Comparison of ENCODE assay signal across 22 mouse cellular contexts in the genomic region with DNA sequence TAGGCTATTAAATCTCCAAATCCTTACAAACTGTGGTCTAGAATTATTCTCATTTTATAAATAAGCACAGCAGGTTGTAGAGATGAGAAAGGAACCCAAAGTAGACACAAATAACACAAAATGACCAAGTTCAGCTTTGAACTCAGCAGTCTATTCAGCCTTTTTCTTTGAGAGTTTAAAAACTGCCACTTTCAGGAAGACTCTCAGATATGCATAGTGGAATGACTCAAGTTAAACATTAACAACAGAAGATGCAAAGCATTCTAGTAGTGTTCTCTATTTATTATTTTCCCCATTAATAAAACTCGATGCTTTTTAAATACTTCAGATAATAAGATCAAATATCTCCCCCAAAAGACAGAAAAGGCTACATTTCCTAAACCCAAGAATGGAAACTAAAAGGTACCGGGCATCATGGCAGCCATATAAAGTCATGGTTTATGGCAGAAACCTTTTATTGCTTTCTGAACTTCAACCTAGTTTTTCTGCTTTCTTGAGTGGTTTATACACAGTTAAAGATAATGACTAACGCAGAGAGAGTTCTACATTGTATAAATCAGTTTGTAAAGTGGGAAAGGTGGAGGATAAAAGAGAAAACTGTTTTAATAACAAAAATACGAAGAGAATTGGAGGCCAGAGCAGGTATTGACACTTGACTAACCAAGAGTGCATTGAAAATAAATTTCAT.
DNase-seq lines count a peak whose midpoint lies in the region; ATAC-seq and TF ChIP-seq lines count a peak whose summit lies in the region.
"Had no signal": no experiment of that assay in that cellular context is flagged by ENCODE, and none has a peak within 500 bp of the region (broad histone marks: within the 10 kb centered on the region; RNA-seq: fewer than 3 reads in every experiment).

No protein-coding gene starts in this region.

- WGBS in intestine, embryonic 15.5 days, result 56% methylated on average over 4 of the region's 4 CpGs
- WGBS in intestine, postnatal 0 days, result 38% methylated on average over 4 of the region's 4 CpGs
- 81% methylated on average over 4 of the region's 4 CpGs for WGBS in forebrain, embryonic 15.5 days

- no peak overlapping the region for H3K27ac ChIP-seq in intestine, embryonic 15.5 days
- H3K27ac ChIP-seq in intestine, postnatal 0 days (ENCODE audit: low read depth, low read length), result no peak overlapping the region
- no peak overlapping the region for H3K27ac ChIP-seq in forebrain, embryonic 15.5 days (replicated peaks)
- H3K27ac ChIP-seq: embryonic facial prominence, embryonic 13.5 days; embryonic facial prominence, embryonic 15.5 days; forebrain, embryonic 10.5 days; forebrain, embryonic 12.5 days had no signal

- no peak overlapping the region for H3K4me3 ChIP-seq in intestine, embryonic 15.5 days (replicated peaks)
- peak overlapping the region; percentile 14; the same call in 1 of the 2 replicates for H3K4me3 ChIP-seq in intestine, postnatal 0 days (ENCODE audit: low read depth, low read length)
- H3K4me3 ChIP-seq in forebrain, embryonic 15.5 days, result no peak overlapping the region
- H3K4me3 ChIP-seq: embryonic facial prominence, embryonic 13.5 days; embryonic facial prominence, embryonic 15.5 days; erythroblast, embryonic 14.5 days; forebrain, embryonic 10.5 days; forebrain, embryonic 12.5 days had no signal

- H3K4me1 ChIP-seq in intestine, embryonic 15.5 days (replicated peaks), result no peaks in the 10 kb centered on the region
- no peaks in the 10 kb centered on the region for H3K4me1 ChIP-seq in intestine, postnatal 0 days (replicated peaks; ENCODE audit: control insufficient read depth, insufficient read depth, low read length)
- no peaks in the 10 kb centered on the region for H3K4me1 ChIP-seq in forebrain, embryonic 15.5 days
- H3K4me1 ChIP-seq: embryonic facial prominence, embryonic 13.5 days; embryonic facial prominence, embryonic 15.5 days; forebrain, embryonic 12.5 days had no signal

- TF ChIP-seq CTCF in intestine, postnatal 0 days (IDR thresholded peaks at IDR 0.05; ENCODE audit: low read depth), result no peak

- no peak overlapping the region for H3K9ac ChIP-seq in intestine, embryonic 15.5 days
- H3K9ac ChIP-seq in intestine, postnatal 0 days (ENCODE audit: low read depth, low read length), result no peak overlapping the region
- no peak overlapping the region for H3K9ac ChIP-seq in forebrain, embryonic 15.5 days (replicated peaks)
- H3K9ac ChIP-seq: embryonic facial prominence, embryonic 13.5 days; embryonic facial prominence, embryonic 15.5 days; forebrain, embryonic 12.5 days; forebrain, postnatal 0 days had no signal

- no peaks in the 10 kb centered on the region for H3K9me3 ChIP-seq in intestine, embryonic 15.5 days
- no peaks in the 10 kb centered on the region for H3K9me3 ChIP-seq in intestine, postnatal 0 days (ENCODE audit: control insufficient read depth)
- H3K9me3 ChIP-seq in forebrain, embryonic 15.5 days, result no peaks in the 10 kb centered on the region
- H3K9me3 ChIP-seq: embryonic facial prominence, embryonic 13.5 days; embryonic facial prominence, embryonic 15.5 days; forebrain, embryonic 10.5 days; forebrain, embryonic 12.5 days had no signal

- no peak for DNase-seq in ovary, adult 18-20 months (ENCODE audit: low spot score)
- DNase-seq in kidney, adult 9 months, result no peak
- DNase-seq: adrenal gland, adult 2 months; adrenal gland, postnatal 10 days; adrenal gland, postnatal 25 days; cerebellum, adult 11 months; cerebellum, adult 18-20 months; cerebellum, adult 8-10 months; cerebellum, adult 9-11 months; cerebellum, postnatal 14 days; cerebellum, postnatal 36 days; embryo, embryonic 11 days; forebrain, postnatal 0 days had no signal

- ATAC-seq in intestine, embryonic 15.5 days, result peak; percentile 95
- peak; percentile 87 for ATAC-seq in intestine, postnatal 0 days
- no peak for ATAC-seq in forebrain, embryonic 15.5 days (replicated peaks)
- ATAC-seq: forebrain, embryonic 14.5 days; forebrain, postnatal 0 days had no signal

- no peaks in the 10 kb centered on the region for H3K36me3 ChIP-seq in intestine, embryonic 15.5 days
- no peaks in the 10 kb centered on the region for H3K36me3 ChIP-seq in intestine, postnatal 0 days (ENCODE audit: control insufficient read depth, insufficient read depth)
- no peaks in the 10 kb centered on the region for H3K36me3 ChIP-seq in forebrain, embryonic 15.5 days
- H3K36me3 ChIP-seq: embryonic facial prominence, embryonic 13.5 days; embryonic facial prominence, embryonic 15.5 days; forebrain, embryonic 10.5 days; forebrain, embryonic 12.5 days had no signal

- no peak overlapping the region for H3K4me2 ChIP-seq in intestine, embryonic 15.5 days (replicated peaks)
- H3K4me2 ChIP-seq in intestine, postnatal 0 days (replicated peaks; ENCODE audit: low read depth), result 0 out of 2 replicates have a peak overlapping the region, but pooled peaks have one; percentile 18
- no peak overlapping the region for H3K4me2 ChIP-seq in forebrain, embryonic 15.5 days (replicated peaks)
- H3K4me2 ChIP-seq: embryonic facial prominence, embryonic 13.5 days; embryonic facial prominence, embryonic 15.5 days; forebrain, embryonic 12.5 days had no signal

- no peaks in the 10 kb centered on the region for H3K27me3 ChIP-seq in intestine, embryonic 15.5 days (replicated peaks)
- no peaks in the 10 kb centered on the region for H3K27me3 ChIP-seq in intestine, postnatal 0 days (replicated peaks; ENCODE audit: control insufficient read depth, insufficient read depth, low read length)
- no peaks in the 10 kb centered on the region for H3K27me3 ChIP-seq in forebrain, embryonic 15.5 days
- H3K27me3 ChIP-seq: embryonic facial prominence, embryonic 13.5 days; embryonic facial prominence, embryonic 15.5 days; forebrain, embryonic 12.5 days had no signal
